Mouse (Mus musculus) midbrain, embryonic 15.5 days (tissue): Measurements from ENCODE around the gene Itgad. TPM values are rescaled to one million over a fixed set of nuclear protein-coding genes. Genes with fewer than 3 reads are reported as not detected.

Source experiments
- ATAC-seq: fragments of 200-750 bp; cut with Nextera tagmentation; replicated peaks from 2 replicates; pipeline ENCODE4 v1.8.0; 2017; ENCODE audit warnings: moderate TSS enrichment
- H3K27ac ChIP-seq: fragments of 300-500 bp; sonication (generic); 2 replicates; pipeline ENCODE4 v1.5.1; 2015; ENCODE audit warnings: mild to moderate bottlenecking, inconsistent platforms
- H3K27me3 ChIP-seq: fragments of 300-500 bp; sonication (generic); replicated peaks from 2 replicates; pipeline ENCODE4 v1.6.1; 2015; ENCODE audit warnings: inconsistent platforms
- H3K36me3 ChIP-seq: fragments of 300-500 bp; sonication (generic); replicated peaks from 2 replicates; pipeline ENCODE4 v1.6.1; 2015; ENCODE audit warnings: inconsistent platforms
- H3K4me1 ChIP-seq: fragments of 300-500 bp; sonication (generic); 2 replicates; pipeline ENCODE4 v1.6.1; 2015; ENCODE audit warnings: inconsistent platforms
- H3K4me2 ChIP-seq: fragments of 300-500 bp; sonication (generic); 2 replicates; pipeline ENCODE4 v1.6.1; 2015; ENCODE audit warnings: inconsistent platforms, mild to moderate bottlenecking, moderate library complexity
- H3K4me3 ChIP-seq: fragments of 300-500 bp; sonication (generic); 2 replicates; pipeline ENCODE4 v1.5.1; 2015; ENCODE audit warnings: mild to moderate bottlenecking, inconsistent platforms
- H3K9ac ChIP-seq: fragments of 300-500 bp; sonication (generic); 2 replicates; pipeline ENCODE4 v1.6.1; 2015; ENCODE audit warnings: mild to moderate bottlenecking, inconsistent platforms
- H3K9me3 ChIP-seq: fragments of 300-500 bp; sonication (generic); 2 replicates; pipeline ENCODE4 v1.6.1; 2016; ENCODE audit warnings: inconsistent platforms
- WGBS: fragments of 180-500 bp; shearing (Covaris S2); methylation state at CpG from one replicate; pipeline ENCODE4 v1.1.7; 2015; ENCODE audit warnings: mixed read lengths; 5-methylcytosine and 5-hydroxymethylcytosine counted together
- polyA plus RNA-seq: library from polyadenylated mRNA; unstranded; fragments of >200 nt; fragmentation: Nextera tagmentation; extraction: Ambion mirVana; gene quantifications from 2 replicates; pipeline ENCODE4 v1.2.1, GENCODE M21; 2015

Itgad gene
- polyA plus RNA-seq, 1 experiment from 2014 or later, result not detected

GRCm38 (mm10) chr7:128270431-128270850 lies 116.3 kb downstream of the Itgad start:
- H3K4me1 ChIP-seq, result no peaks in the 10 kb centered on the region
- 0 out of 2 replicates have a peak, but pooled peaks cover 8% of the 10 kb centered on the region for H3K36me3 ChIP-seq
- no peak overlapping the region for H3K4me3 ChIP-seq
- ATAC-seq, result no peak; the same call in 1 of the 2 replicates
- no peak overlapping the region for H3K4me2 ChIP-seq
- no peak overlapping the region for H3K9ac ChIP-seq
- no peaks in the 10 kb centered on the region for H3K9me3 ChIP-seq
- H3K27me3 ChIP-seq, result no peaks in the 10 kb centered on the region
- 71% methylated on average over 13 of the region's 13 CpGs for WGBS
- H3K27ac ChIP-seq, result no peak overlapping the region

- WGBS, result 97% methylated on average over 9 of the region's 9 CpGs
- no peak for ATAC-seq
- Histone ChIP-seq H3K9me3 (no peaks in the 10 kb centered on the region), H3K27me3 (no peaks in the 10 kb centered on the region), H3K9ac (no peak overlapping the region), H3K4me3 (no peak overlapping the region), H3K4me2 (no peak overlapping the region), H3K27ac (no peak overlapping the region), H3K36me3 (0 out of 2 replicates have a peak, but pooled peaks cover 14% of the 10 kb centered on the region), H3K4me1 (no peaks in the 10 kb centered on the region)
Measured at GRCm38 (mm10) chr7:128271496-128271895, 117.3 kb downstream of the Itgad start.

Other genes with a start within 250 kb of the Itgad start
- 50.7 and 53.1 TPM in 2 replicates for gene Kat8, start 241.9 kb upstream of the Itgad start, polyA plus RNA-seq
- 0.29 and 0.35 TPM in 2 replicates for gene Prss8, start 224.3 kb upstream of the Itgad start, polyA plus RNA-seq
- 10.4 and 15.5 TPM in 2 replicates for gene Prss36, start 207.7 kb upstream of the Itgad start, polyA plus RNA-seq
- 380 and 381 TPM in 2 replicates for gene Fus, start 186.9 kb upstream of the Itgad start, polyA plus RNA-seq
- 6.5 and 7.9 TPM in 2 replicates for gene Pycard, start 160.5 kb upstream of the Itgad start, polyA plus RNA-seq
- gene Trim72, start 150.4 kb upstream of the Itgad start, polyA plus RNA-seq, result 0.10 TPM in 1 of 2 replicates, not detected in the other
- gene Itgam, start 91.7 kb upstream of the Itgad start, polyA plus RNA-seq, result 1.3 and 1.4 TPM in 2 replicates
- gene Gm49368, start 91.7 kb upstream of the Itgad start, polyA plus RNA-seq, result not detected in 2 replicates
- gene Itgax, start 24.8 kb upstream of the Itgad start, polyA plus RNA-seq, result 0.04 and 0.08 TPM in 2 replicates
- gene Cox6a2, start 52.0 kb downstream of the Itgad start, polyA plus RNA-seq, result 0.63 TPM in 1 of 2 replicates, not detected in the other
- gene Armc5, start 83.0 kb downstream of the Itgad start, polyA plus RNA-seq, result 14.2 and 16.2 TPM in 2 replicates
- gene 9130023H24Rik, start 83.7 kb downstream of the Itgad start, polyA plus RNA-seq, result 8.1 and 8.5 TPM in 2 replicates
- 23.3 and 24.2 TPM in 2 replicates for gene Tgfb1i1, start 92.4 kb downstream of the Itgad start, polyA plus RNA-seq
- 0.12 TPM in 1 of 2 replicates, not detected in the other for gene Slc5a2, start 111.3 kb downstream of the Itgad start, polyA plus RNA-seq
- 21.6 and 24.6 TPM in 2 replicates for gene BC017158, start 143.8 kb downstream of the Itgad start, polyA plus RNA-seq